Mouse (Mus musculus): ENCODE results near the gene Slit1.

Slit1 gene

GRCm38 (mm10) chr19:41686194-41686593 lies 57.3 kb downstream of the Slit1 start:
- DNase-seq, result no peak

- DNase-seq, result no peak
These were observed 57.9 kb downstream of the Slit1 start for GRCm38 (mm10) chr19:41685453-41686086.

- DNase-seq, result no peak
These were observed 58.6 kb downstream of the Slit1 start for GRCm38 (mm10) chr19:41684874-41685273.

- no peak for DNase-seq
These were observed 59.5 kb downstream of the Slit1 start for GRCm38 (mm10) chr19:41683951-41684350.

- DNase-seq, result no peak
These were observed 63.2 kb downstream of the Slit1 start for GRCm38 (mm10) chr19:41680267-41680666.

GRCm38 (mm10) chr19:41679028-41679427 lies 64.4 kb downstream of the Slit1 start:
- no peak for DNase-seq

GRCm38 (mm10) chr19:41677575-41677974 lies 65.9 kb downstream of the Slit1 start:
- no peak for DNase-seq

- no peak for DNase-seq
These were observed 67.9 kb downstream of the Slit1 start for GRCm38 (mm10) chr19:41675583-41675982.

- no peak for DNase-seq
These were observed 69.1 kb downstream of the Slit1 start for GRCm38 (mm10) chr19:41674366-41674765.

GRCm38 (mm10) chr19:41672836-41673235 lies 70.6 kb downstream of the Slit1 start:
- no peak for DNase-seq

GRCm38 (mm10) chr19:41670931-41671330 lies 72.5 kb downstream of the Slit1 start:
- DNase-seq, result no peak

GRCm38 (mm10) chr19:41670473-41670872 lies 73.0 kb downstream of the Slit1 start:
- no peak for DNase-seq

- DNase-seq, result no peak
These were observed 73.6 kb downstream of the Slit1 start for GRCm38 (mm10) chr19:41669747-41670342.

GRCm38 (mm10) chr19:41667591-41667990 lies 75.9 kb downstream of the Slit1 start:
- DNase-seq, result no peak

GRCm38 (mm10) chr19:41665941-41666340 lies 77.5 kb downstream of the Slit1 start:
- DNase-seq, result no peak

GRCm38 (mm10) chr19:41663506-41664242 lies 79.8 kb downstream of the Slit1 start:
- DNase-seq, result no peak

GRCm38 (mm10) chr19:41661466-41661865 lies 82.0 kb downstream of the Slit1 start:
- no peak for DNase-seq

- DNase-seq, result no peak
These were observed 82.5 kb downstream of the Slit1 start for GRCm38 (mm10) chr19:41660999-41661374.

- no peak for DNase-seq
These were observed 83.0 kb downstream of the Slit1 start for GRCm38 (mm10) chr19:41660294-41660998.

GRCm38 (mm10) chr19:41657446-41657845 lies 86.0 kb downstream of the Slit1 start:
- DNase-seq, result no peak

- DNase-seq, result no peak
These were observed 86.8 kb downstream of the Slit1 start for GRCm38 (mm10) chr19:41656671-41657070.

- DNase-seq, result peak; percentile 62 to 67
These were observed 87.5 kb downstream of the Slit1 start for GRCm38 (mm10) chr19:41655970-41656369.

GRCm38 (mm10) chr19:41655089-41655783 lies 88.2 kb downstream of the Slit1 start:
- no peak for DNase-seq
